Mouse (Mus musculus) gastrocnemius, postnatal 4 days (tissue): Measurements from ENCODE around the gene Cebpe. TPM values are rescaled to one million over a fixed set of nuclear protein-coding genes. Genes with fewer than 3 reads are reported as not detected.

ENCODE experiments used
- DNase-seq, 2 experiments: peaks; one replicate each; pipeline ENCODE4 v3.0.0; 2021 to 2022; ENCODE audit warnings: low spot score in 2 of 2, mixed read lengths in 2 of 2
- long read RNA-seq, 2 experiments: library from polyadenylated mRNA; stranded (forward); transcript quantifications; one replicate each; pipeline ENCODE4 v2.0.0; 2021
- total RNA-seq, 2 experiments: library from RNA; stranded (reverse); gene quantifications; 2 replicates each; pipeline ENCODE4 v1.2.3; 2021

The Cebpe gene
- total RNA-seq, result not detected
- long read RNA-seq, experiment 1, result 0 reads
- long read RNA-seq, experiment 2, partial matches to known transcripts, result 0 of 2 reads
- long read RNA-seq, experiment 2, other reads (novel, unspliced or antisense), result 2 of 2 reads

- no peak for DNase-seq
These were observed at the start of gene Cebpe for GRCm38 (mm10) chr14:54712074-54712473. Cebpe (minus strand) TSS chr14:54712174.

- no peak for DNase-seq
These were observed 44.4 kb upstream of the Cebpe start for GRCm38 (mm10) chr14:54756382-54756781.

- peak in 1 of 2 experiments; percentile 36 for DNase-seq
These were observed 42.6 kb upstream of the Cebpe start for GRCm38 (mm10) chr14:54754602-54755018.

- DNase-seq, result no peak
These were observed 42.1 kb upstream of the Cebpe start for GRCm38 (mm10) chr14:54753986-54754601.

GRCm38 (mm10) chr14:54752938-54753337, 41.0 kb upstream of the Cebpe start:
- DNase-seq, result no peak

- DNase-seq, result no peak
These were observed 39.8 kb upstream of the Cebpe start for GRCm38 (mm10) chr14:54751768-54752167.

- no peak for DNase-seq
These were observed 37.3 kb upstream of the Cebpe start for GRCm38 (mm10) chr14:54749238-54749637.

GRCm38 (mm10) chr14:54747942-54748917, 36.3 kb upstream of the Cebpe start:
- DNase-seq, result no peak

GRCm38 (mm10) chr14:54746038-54746437, 34.1 kb upstream of the Cebpe start:
- no peak for DNase-seq

- DNase-seq, result no peak
These were observed 32.5 kb upstream of the Cebpe start for GRCm38 (mm10) chr14:54744473-54744872.

GRCm38 (mm10) chr14:54742375-54742774, 30.4 kb upstream of the Cebpe start:
- peak in 1 of 2 experiments; percentile 32 for DNase-seq

GRCm38 (mm10) chr14:54741721-54742120, 29.7 kb upstream of the Cebpe start:
- no peak for DNase-seq

GRCm38 (mm10) chr14:54737634-54738033, 25.7 kb upstream of the Cebpe start:
- DNase-seq, result no peak

- no peak for DNase-seq
These were observed 24.9 kb upstream of the Cebpe start for GRCm38 (mm10) chr14:54736555-54737552.

- no peak for DNase-seq
These were observed 23.2 kb upstream of the Cebpe start for GRCm38 (mm10) chr14:54735221-54735620.

GRCm38 (mm10) chr14:54734004-54734403, 22.0 kb upstream of the Cebpe start:
- DNase-seq, result no peak

GRCm38 (mm10) chr14:54732206-54732605, 20.2 kb upstream of the Cebpe start:
- no peak for DNase-seq

GRCm38 (mm10) chr14:54730305-54730704, 18.3 kb upstream of the Cebpe start:
- no peak for DNase-seq

- no peak for DNase-seq
These were observed 17.1 kb upstream of the Cebpe start for GRCm38 (mm10) chr14:54728823-54729653.

GRCm38 (mm10) chr14:54727565-54727964, 15.6 kb upstream of the Cebpe start:
- no peak for DNase-seq
